Mouse (Mus musculus) spleen, postnatal 4 days (tissue): ENCODE measurements around the gene Sema3g.

Experiments used
- DNase-seq, 2 experiments: peaks; one replicate each; pipeline ENCODE4 v3.0.0; 2022; ENCODE audit warnings: low spot score in 2 of 2

The Sema3g gene

GRCm38 (mm10) chr14:31217666-31218065, at the start of gene Sema3g:
TSS of gene Sema3g (plus strand) at chr14:31217860.
- DNase-seq = peak; percentile 62 to 80

GRCm38 (mm10) chr14:31168425-31168824, 49.2 kb upstream of the Sema3g start, which contains the start of gene Stab1:
TSS of gene Stab1 (minus strand) at chr14:31168641.
- DNase-seq = no peak

- no peak for DNase-seq
Observed at GRCm38 (mm10) chr14:31169508-31169907, 48.2 kb upstream of the Sema3g start.

GRCm38 (mm10) chr14:31170963-31171362, 46.7 kb upstream of the Sema3g start:
- DNase-seq = no peak

GRCm38 (mm10) chr14:31171386-31171785, 46.3 kb upstream of the Sema3g start:
- no peak for DNase-seq

- DNase-seq = no peak
Observed at GRCm38 (mm10) chr14:31171821-31172220, 45.8 kb upstream of the Sema3g start.

GRCm38 (mm10) chr14:31172781-31173455, 44.7 kb upstream of the Sema3g start:
- DNase-seq = no peak

- no peak for DNase-seq
Observed at GRCm38 (mm10) chr14:31173537-31173936, 44.1 kb upstream of the Sema3g start.

- DNase-seq = no peak
Observed at GRCm38 (mm10) chr14:31177287-31177686, 40.4 kb upstream of the Sema3g start.

- DNase-seq = no peak
Observed at GRCm38 (mm10) chr14:31177715-31178114, 39.9 kb upstream of the Sema3g start.

GRCm38 (mm10) chr14:31179677-31180365, 37.8 kb upstream of the Sema3g start:
- no peak for DNase-seq

- no peak for DNase-seq
Observed at GRCm38 (mm10) chr14:31181512-31181911, 36.1 kb upstream of the Sema3g start.

- DNase-seq = no peak
Observed at GRCm38 (mm10) chr14:31182786-31183290, 34.8 kb upstream of the Sema3g start.

- DNase-seq = no peak
Observed at GRCm38 (mm10) chr14:31183541-31183940, 34.1 kb upstream of the Sema3g start.

- DNase-seq = no peak
Observed at GRCm38 (mm10) chr14:31184195-31184594, 33.5 kb upstream of the Sema3g start.

GRCm38 (mm10) chr14:31186656-31187055, 31.0 kb upstream of the Sema3g start:
- DNase-seq = no peak

- DNase-seq = no peak
Observed at GRCm38 (mm10) chr14:31188771-31189181, 28.9 kb upstream of the Sema3g start.

- DNase-seq = no peak
Observed at GRCm38 (mm10) chr14:31189348-31189747, 28.3 kb upstream of the Sema3g start.

- DNase-seq = no peak
Observed at GRCm38 (mm10) chr14:31191936-31192335, 25.7 kb upstream of the Sema3g start.

- no peak for DNase-seq
Observed at GRCm38 (mm10) chr14:31193791-31194190, 23.9 kb upstream of the Sema3g start.

- no peak for DNase-seq
Observed at GRCm38 (mm10) chr14:31194441-31194840, 23.2 kb upstream of the Sema3g start.

GRCm38 (mm10) chr14:31194891-31195513, 22.7 kb upstream of the Sema3g start:
- DNase-seq = no peak

- no peak for DNase-seq
Observed at GRCm38 (mm10) chr14:31195521-31195920, 22.1 kb upstream of the Sema3g start.
